Mouse (Mus musculus) ovary, postnatal 36 days (tissue): ENCODE data around the gene Rab11a.
"Not testable (repeated sequence)": the region's sequence is repeated elsewhere in the genome, so short reads cannot be mapped to it uniquely, and the experiment has no call there.

Experiments
- DNase-seq: peaks from one replicate; pipeline ENCODE4 v3.0.0; 2022; ENCODE audit warnings: low spot score, mixed read lengths

Rab11a gene

DNA sequence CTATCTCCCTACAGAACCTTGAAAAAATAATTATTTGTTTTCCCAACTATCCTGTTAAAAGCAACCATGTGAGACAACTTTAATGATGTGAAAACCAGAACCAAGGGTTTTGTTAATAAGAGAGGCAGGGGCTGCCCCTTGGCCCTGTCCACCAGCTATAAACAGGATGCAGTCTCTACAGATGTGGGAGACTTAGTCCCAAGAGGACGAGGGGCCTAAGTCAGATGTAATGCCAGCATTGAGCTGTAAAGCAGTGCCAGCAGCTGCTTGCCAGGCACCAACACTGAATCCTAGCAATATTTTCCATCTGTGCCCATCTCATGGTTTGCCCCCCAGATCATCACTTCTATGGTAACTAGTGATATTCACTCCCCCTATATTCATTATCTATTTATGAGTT lies 4.9 kb upstream of the Rab11a start:
- DNase-seq, result no peak

DNA sequence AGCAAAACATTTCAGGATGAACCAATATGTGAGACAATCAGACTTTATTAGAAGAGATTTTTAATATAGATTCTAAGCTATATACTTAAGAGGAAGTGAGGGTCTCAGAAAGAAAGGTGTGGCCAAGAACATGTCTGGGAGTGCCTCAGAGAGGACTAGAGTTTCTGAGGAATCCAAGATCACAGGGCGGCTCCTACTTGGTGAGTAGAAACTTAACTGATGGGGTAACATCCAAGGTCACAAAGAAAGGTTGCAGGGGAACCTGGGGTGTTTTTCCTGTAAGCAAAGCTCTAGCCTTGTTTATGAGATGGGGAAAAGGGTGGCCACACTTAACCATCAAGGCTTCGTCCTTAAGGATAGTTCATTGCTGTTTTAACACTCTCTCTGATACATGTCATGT lies 1.4 kb upstream of the Rab11a start:
- no peak for DNase-seq

DNA sequence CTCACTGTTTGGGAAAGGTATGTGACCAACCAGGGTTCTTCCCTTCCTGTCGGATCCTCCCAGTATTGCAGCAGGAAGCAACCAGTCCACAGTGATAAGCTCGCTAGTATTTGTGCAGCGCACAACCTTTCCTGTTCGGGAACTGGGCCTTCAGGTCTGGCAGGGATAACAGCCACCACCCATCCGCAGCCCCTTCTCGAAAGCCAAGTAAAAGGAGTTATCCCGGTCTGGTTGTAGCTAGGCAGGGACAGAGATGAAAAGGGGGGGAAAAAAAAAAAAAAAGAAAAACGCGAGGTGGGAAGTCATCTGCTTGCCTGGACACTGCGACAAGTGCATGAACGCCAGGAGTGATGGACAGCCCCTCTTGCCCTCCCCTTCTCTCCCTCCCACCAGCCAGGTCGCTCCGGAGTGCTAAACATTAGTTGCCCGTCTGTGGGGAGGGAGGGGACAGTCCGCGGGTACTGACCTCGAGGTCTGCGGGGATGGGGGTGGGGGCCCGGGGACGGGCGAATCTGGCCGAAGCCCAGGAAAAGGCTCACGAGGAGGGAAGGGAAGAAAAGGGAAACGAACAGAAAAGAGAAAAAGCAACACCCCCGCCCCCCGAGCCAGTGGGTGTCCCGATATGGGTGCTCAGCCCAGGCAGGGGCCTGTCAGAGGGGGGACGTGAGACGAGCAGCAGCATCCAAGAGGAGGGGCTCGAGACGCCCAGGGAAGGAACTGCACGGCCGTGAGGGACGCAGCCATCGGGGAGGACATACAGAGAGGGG lies 736 bp downstream of the Rab11a start:
- DNase-seq, result peak; percentile 36

DNA sequence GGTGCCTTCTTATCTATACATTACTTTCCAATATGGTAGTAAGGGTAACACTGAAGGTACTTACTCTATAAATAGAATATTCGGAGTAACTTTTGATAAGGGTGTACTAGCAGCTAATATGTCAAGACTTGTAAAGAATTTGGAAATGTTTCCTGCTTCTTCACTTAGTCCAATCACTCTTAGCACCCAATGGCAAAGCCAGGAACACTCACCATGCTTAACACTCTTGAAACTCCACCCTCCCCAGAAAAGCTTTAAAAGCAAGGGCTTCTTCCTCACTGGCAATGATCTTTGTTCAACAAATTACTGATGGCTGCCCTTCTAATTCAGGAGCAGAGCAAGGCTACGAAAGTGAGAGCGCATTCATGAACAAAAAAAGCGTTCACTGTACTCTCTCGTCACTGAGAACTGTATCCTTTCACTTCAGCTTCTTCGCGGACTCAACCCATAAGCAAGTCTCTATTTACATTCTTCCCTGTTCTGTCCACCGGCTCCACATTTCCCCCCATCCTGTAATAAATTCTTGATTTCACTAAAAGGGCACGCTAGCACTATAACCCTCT lies 1.4 kb downstream of the Rab11a start:
- no peak for DNase-seq

DNA sequence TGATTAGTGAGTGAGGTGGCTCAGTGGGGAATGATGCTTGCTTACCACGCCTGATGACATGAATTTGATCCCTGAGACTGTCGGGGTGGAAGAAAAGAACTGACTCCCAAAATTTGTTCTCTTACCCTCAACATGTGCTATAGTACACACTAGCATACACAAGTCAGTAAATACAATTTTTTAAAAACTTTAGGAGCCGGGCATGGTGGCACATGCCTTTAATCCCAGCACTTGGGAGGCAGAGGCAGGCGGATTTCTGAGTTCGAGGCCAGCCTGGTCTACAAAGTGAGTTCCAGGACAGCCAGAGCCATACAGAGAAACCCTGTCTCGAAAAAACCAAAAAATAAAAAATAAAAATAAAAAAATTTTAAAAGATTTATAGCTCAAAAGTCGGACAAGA lies 2.6 kb downstream of the Rab11a start:
- not testable (repeated sequence) for DNase-seq

DNA sequence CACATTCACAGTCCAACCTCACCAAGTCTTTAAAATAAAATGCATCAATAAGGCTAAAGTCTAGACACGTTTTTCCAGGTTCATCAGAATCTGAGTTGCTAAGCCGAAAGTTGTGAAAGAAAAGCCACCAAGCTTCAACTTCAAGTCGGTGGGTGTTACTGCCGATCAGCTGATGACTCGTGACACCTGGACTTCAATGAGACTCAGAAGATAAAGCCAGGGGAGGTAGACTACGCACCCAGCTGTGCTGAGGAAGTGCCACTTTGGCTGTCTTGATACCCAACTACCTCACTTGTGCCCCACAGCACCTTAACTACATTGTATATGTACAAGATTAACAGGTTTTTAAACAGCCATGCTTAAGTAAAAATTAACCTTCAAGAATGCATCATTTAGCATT lies 3.4 kb downstream of the Rab11a start:
- DNase-seq, result no peak

DNA sequence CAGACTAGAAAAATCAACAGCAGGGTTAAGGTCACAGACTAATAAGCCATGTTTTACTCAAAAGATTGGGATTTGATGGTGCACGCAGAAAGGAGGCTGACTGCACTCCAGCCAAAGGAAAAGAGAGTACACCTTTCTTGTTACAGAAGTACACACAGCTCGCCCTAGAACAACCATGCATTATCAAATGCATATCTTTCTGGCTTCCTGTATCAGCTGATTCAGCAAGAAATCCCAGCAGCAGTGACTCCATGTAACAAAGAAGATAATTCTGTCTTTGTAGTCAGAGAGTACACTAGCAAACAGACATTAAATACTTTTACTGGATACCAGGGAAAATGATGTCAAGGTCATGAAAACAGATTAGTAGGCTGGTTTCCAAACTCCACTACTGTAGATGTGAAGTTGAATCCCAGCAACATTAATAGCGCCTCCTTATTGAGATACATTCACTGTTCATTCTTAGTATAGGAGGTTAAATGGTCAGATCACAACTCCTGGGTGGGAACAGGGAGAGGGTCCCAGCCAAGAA lies 6.5 kb downstream of the Rab11a start:
- no peak for DNase-seq

DNA sequence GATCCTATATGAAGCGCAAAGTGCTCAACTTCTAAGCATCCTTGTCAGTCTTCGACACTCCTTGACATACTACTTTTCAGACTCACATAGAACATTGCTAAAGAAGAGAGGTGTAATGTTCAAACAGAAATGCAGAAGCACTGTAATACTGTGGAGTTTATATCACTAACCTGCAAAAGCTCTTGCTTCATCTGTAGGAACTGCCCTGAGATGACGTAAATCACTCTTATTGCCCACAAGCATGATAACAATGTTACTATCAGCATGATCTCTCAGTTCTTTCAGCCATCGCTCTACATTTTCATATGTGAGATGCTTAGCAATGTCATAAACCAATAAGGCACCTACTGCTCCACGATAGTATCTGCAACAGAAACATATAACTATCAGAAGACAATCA lies 11.1 kb downstream of the Rab11a start:
- no peak for DNase-seq

DNA sequence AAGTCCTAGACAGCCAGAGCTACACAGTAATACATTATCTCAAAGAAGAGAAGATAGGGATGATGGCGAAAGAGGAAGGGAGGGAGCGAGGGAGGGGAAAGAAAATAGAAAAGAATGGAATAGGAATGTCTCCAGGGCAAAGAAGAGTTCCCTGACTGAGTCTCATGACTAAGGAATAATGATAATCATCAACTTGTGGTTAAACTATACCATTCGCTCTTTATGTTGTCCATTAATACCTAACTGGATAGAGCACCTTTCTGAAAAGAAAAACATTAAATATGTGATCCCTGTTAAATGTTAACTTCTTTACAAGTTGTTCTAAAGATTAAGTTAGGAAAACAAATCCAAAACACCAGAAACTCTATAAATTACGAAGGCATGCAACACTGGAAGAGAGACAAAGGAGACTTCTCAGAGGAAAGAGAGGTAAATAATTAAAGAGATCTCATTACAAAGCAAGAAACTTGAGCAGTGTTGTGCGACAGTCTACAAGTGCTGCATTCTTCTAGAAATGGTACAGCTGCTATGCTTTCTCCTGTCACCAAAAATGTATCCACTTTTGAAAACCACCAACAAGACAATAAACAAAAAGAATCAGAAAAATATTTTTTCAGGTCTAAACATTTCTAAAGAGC lies 17.9 kb downstream of the Rab11a start:
- DNase-seq, result no peak

DNA sequence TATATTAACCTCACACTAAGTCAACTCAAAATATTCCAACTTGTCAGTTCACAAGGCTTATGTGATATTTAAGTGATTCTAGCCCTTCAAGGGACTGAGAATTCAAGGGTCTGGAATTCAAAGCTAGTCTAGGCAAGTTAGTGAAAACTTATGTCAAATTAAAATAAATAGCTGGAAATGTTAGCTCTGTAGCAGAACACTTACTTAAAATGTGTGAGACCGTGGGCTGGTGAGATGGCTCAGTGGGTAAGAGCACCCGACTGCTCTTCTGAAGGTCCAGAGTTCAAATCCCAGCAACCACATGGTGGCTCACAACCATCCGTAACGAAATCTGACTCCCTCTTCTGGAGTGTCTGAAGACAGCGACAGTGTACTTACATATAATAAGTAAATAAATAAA lies 27.3 kb downstream of the Rab11a start:
- not testable (repeated sequence) for DNase-seq

DNA sequence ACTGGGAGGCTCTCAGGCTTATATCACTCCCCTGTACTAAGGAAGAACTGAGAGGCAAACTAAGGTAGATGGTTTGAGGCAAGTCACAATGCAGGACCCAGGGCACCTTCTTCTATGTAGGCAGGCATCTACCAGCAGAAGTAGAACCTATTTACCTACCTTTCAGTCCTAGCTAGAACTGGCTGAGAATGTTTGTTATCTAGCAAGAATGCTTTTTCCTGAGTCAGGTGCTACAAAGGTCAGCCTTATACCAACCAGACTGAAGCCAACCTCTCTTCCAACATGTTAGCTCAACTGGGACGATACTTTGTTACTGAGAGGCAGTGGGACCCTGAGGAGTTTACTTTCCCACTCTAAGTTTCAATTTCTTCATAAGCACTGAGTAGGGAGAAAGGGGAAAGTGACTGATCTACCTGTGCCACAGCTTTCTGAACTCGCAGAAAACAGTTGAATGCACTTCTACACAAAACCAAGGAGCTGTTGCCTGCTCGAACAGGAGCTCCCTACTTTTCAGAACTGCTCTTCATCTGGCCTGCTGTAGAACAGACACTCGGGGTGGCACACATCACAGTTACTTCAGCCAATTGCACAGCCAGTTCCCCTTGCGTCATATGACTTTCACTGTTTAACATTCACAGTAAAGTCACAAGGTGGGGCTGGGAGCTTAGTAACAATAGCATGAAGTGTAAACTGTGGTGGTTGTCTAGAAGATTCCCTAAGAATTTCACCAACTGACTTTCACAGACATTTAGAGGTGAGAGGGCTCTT lies 33.3 kb downstream of the Rab11a start:
- no peak for DNase-seq

DNA sequence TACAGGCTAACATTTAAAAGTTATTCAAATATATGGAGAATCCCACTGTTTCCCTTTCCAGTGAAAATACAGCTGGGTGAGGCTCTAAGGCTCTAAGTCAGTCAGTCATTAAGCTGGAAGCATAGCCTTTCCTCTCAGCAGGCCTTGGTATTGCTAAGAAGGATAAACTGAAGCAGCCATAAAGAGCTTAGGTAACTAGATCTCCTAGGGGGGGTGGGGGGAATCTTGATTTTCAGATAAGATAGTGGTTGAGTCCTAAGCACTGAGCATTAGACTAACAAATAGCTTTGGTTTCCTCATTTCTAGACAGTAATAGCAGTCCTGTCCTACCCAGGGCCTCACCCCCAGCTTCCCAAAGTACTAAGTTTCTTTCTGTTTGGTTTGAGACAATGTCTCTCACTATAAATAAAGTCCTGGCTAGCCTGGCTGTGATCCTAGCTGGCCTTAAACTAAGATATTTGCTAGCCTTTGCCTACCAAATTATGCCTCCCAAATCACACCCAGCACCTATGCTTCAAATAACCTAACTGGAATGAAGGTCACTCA lies 34.1 kb downstream of the Rab11a start:
- no peak for DNase-seq

DNA sequence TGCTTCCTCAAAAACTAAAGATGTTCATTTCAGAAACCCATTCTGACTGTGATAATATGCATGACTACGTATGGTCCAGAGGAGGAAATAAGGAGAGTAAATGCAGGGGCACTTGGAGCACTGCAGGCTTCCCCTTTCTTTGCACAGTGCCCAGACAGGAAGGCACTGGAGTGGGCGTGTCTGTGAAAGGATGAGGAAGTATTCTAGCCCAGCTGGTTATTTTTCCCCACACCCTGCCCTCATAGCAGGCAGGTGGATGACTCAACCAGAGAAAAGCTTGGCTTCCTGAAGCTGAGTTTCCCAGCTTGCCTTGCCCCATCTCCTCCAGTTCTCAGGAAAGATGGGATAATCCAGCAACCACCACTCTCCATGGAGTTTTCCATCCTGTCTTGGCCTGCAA lies 34.6 kb downstream of the Rab11a start:
- no peak for DNase-seq

DNA sequence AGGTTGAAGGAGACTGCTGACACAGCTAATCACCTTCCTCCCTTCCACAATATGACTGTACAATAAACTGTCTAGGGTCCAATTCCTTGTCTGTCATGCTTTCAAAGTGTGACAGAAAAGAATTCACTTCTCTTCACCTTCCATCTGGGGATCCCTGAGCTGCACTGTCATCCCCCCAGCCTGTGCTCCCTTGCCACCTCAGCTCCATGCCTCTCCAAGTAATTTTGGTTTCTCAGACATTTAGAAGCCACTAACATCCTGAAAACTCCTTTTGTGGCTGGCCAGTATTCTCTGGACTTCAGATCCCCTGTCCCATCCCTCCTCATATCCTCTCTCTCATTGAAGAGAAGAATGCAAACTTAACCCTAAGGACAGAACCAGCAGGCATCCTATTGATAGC lies 35.2 kb downstream of the Rab11a start:
- no peak for DNase-seq

DNA sequence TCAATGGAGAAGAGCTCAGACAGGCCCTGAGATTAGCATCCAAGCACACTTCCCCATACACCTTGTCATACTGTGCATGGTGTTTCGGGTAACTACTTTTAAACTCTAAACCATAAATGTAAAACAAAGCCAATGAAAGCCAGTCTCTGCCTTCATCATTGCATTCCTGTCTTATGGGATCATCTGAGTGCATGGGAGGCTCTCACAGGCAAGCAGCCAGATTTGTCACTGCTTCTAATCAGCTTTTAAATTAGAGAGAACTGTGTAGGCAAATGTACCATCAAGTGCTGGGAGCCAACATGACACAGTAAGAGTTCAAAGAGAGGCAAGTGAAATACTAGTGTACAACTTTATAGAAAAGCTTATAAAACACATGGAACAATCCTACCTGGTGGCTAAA lies 35.9 kb downstream of the Rab11a start:
- DNase-seq, result no peak

DNA sequence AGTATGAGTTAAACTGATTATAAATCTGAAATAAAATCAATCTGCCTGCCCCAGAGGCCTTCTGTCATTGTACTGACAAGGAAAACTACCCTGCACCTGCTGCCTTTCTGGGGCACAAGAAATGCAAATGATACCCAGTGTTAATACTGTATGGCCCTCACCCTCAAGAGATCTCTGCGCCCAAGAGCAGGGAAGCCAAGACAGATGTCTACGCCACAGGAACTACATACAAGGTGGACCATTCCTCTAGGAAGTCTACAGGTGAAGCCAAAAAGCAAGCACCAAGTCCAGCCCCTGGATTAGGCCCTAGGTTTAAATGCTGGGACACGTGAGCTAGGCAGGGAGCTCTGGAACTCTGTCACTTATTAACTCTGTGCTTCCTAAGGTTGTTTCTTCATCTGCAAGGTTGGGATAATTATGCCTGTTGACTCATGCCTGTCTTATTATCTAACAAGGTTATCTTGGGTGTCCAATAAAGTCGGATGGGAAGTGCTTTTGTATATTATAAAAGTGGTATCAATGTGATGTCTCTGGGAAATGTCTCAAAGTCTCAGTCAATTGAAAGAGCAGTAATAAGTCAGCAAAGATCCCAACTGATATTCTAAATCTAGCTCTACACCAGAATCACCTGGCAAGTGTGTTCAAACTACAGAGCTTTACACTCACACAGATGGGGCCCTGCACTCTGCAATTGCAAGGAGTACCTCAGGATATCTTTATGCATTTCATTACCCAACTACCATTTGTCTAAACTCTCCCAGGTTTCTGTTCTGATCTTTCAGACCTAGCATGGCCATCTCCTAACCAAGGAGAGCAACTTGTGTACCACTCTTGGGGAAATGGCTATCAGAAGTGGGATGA lies 36.9 kb downstream of the Rab11a start:
- DNase-seq, result no peak

DNA sequence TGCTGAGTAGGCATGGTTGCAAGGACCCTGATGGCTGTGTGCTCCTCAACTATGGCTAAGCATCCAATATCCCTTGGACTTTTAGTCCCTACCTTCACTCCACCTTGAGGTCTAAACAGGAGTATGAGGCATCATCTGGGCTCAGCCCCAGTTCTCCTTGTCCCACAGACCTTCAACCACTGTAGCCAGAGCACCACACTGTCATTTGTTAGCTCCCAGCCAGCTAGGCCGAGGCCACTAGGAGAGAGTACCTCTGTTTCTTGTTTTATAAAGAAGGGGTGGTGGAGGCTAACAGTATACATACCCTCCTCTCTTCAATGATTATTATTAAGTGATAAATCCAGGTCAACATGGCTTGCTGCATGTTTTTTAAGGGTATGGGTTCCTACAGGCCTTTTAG lies 39.0 kb downstream of the Rab11a start:
- DNase-seq, result no peak

DNA sequence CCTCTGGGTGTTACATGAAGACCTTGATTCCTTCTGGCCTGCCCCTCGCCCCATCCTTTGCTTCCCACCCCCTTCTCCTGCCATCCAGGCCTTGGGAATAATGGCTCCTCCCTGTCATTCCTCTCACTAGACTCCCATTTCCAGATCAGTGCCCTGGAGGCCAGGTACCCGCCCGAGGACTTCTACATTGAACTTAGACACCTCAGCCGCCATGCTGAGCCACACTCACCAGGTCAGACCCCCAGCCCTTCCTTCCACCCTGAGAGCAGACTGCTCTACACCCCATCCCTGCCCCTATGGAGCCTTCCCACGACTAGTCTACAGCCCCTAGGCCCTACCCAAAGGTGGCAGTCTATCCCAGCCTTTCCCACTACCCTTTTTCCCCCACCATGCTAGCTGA lies 39.9 kb downstream of the Rab11a start:
- no peak for DNase-seq

DNA sequence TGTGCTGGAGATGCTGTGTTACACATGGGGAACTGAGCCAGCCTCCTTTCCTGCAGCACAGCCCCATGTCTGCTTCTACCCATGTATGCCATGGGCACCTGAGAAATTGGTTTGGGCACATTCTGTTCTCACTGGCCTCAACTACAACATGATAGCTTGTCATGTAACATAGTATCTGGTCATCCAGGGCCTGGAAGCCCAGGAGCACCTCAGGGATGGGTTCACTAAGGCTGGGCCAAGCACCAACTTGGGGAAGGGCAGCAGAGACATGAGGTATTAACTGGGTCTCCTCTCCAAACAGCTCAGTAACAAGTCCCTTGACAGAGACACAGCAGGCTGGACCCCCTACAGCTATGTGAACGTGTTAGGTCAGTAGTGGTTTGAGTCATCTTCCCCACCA lies 40.6 kb downstream of the Rab11a start:
- DNase-seq, result no peak

DNA sequence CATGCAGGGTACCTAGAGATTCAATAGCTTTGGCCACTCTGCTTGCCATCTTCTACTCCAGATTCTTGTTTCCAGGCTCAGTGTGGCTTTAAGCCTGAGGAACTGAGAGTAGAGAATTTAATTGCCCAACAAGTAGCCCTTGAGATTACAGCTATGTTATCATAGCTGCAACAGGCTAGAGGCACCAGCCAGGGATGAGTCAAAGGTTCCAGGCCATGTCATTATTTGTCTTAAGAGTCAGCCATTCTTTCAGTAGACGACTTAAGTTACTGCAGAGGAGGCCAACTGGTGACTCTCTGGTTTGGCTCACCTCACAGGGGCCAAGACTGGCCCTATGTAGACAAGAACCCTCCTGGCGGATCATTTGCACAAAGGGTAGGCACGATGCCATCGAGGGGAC lies 41.2 kb downstream of the Rab11a start:
- DNase-seq, result no peak

DNA sequence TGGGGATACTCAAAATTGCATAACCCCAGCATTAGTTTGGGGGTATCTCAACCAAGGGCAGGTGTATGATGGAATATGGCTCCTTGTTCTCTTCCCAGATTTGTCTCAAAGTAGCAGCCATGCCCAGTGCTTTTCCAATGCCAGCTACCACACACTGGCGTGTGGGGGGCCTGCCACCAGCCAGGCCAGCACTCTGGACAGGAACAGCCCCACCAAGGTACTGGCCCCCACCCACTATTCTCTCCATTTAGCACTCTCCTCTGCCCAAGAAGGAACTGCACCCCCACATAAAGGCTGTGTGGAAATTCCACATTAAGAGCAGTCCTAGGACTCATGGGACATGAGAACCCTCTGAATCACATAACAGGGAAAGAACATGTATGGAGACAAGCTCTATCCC lies 42.3 kb downstream of the Rab11a start:
- DNase-seq, result no peak
